Mouse (Mus musculus) forebrain, embryonic 13.5 days (tissue): Measurements from ENCODE around the gene Spata33. TPM values are rescaled to one million over a fixed set of nuclear protein-coding genes. Genes with fewer than 3 reads are reported as not detected.
"Not testable (repeated sequence)": the region's sequence is repeated elsewhere in the genome, so short reads cannot be mapped to it uniquely, and the experiment has no call there.

Experiments
- ATAC-seq: fragments of 200-750 bp; cut with Nextera tagmentation; 2 replicates; pipeline ENCODE4 v1.8.0; 2017
- H3K27ac ChIP-seq: fragments of 300-500 bp; sonication (generic); 2 replicates; pipeline ENCODE4 v1.5.1; 2015; ENCODE audit warnings: inconsistent platforms, mild to moderate bottlenecking, moderate library complexity
- H3K27me3 ChIP-seq: fragments of 300-500 bp; sonication (generic); 2 replicates; pipeline ENCODE4 v1.6.1; 2015; ENCODE audit warnings: mild to moderate bottlenecking, inconsistent platforms
- H3K36me3 ChIP-seq: fragments of 300-500 bp; sonication (generic); 2 replicates; pipeline ENCODE4 v1.6.1; 2015; ENCODE audit warnings: mild to moderate bottlenecking, inconsistent platforms; ENCODE audit not compliant: poor library complexity, severe bottlenecking
- H3K4me1 ChIP-seq: fragments of 300-500 bp; sonication (generic); 2 replicates; pipeline ENCODE4 v1.6.1; 2015; ENCODE audit warnings: inconsistent platforms
- H3K4me2 ChIP-seq: fragments of 300-500 bp; sonication (generic); 2 replicates; pipeline ENCODE4 v1.6.1; 2015; ENCODE audit warnings: inconsistent platforms, mild to moderate bottlenecking, moderate library complexity
- H3K4me3 ChIP-seq: fragments of 300-500 bp; sonication (generic); 2 replicates; pipeline ENCODE4 v1.5.1; 2015; ENCODE audit warnings: mild to moderate bottlenecking, inconsistent platforms
- H3K9ac ChIP-seq: fragments of 300-500 bp; sonication (generic); 2 replicates; pipeline ENCODE4 v1.6.1; 2015; ENCODE audit warnings: mild to moderate bottlenecking, inconsistent platforms
- H3K9me3 ChIP-seq: fragments of 300-500 bp; sonication (generic); replicated peaks from 2 replicates; pipeline ENCODE4 v1.6.1; 2016; ENCODE audit warnings: inconsistent platforms
- WGBS: fragments of 180-500 bp; shearing (Covaris S2); methylation state at CpG from one replicate; pipeline ENCODE4 v1.1.7; 2015; 5-methylcytosine and 5-hydroxymethylcytosine counted together
- polyA plus RNA-seq: library from polyadenylated mRNA; unstranded; fragments of >200 nt; fragmentation: Nextera tagmentation; extraction: Ambion mirVana; gene quantifications from 2 replicates; pipeline ENCODE4 v1.2.1, GENCODE M21; 2015

Spata33 gene
- 4.2 and 5.5 TPM in 2 replicates for polyA plus RNA-seq

DNA sequence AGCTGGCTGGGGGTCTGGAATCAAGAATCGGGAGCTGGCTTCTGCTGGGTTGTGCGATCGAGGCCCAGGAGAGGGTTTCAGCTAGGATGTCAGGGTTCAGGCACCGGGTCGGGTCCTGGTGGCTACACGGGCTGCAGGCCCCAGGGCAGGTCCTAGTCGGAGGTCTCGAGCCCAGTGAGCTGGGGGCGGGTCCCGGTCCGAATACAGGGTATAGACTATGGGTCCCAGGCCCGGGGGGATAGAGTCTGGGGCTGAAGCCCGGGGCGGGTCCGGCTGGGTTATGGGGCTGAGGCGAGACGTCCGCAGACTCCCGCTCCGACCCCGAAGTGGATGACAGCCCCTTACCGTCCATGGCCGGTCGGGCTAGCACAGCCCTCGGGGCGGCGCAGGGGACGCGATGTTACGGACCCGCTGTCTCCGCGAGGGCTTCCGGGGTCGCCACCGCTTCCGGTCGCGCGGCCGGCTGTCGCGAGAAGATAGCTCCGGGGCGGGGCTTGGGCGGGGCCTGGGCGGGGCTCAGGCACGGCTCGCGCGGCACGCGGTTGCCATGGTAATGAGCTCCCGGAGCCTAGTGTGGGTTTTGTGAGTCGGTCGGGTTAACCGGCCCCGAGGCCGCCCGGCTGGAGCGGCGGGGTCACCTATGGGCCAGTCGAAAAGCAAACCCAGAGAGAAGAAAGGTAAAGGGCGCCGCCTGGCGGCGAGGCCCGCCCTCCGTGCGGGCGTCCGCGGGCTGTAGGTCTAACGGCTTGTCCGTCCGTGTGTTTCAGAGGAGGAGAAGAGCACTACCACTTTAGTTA, at the start of gene Spata33, which contains the start of gene Chmp1a:
TSS of gene Spata33 (plus strand) at position 512 of the 797 bp plus-strand sequence.
TSS of gene Chmp1a (minus strand) at position 443 of the 797 bp plus-strand sequence.
- under 1% methylated on average over 76 of the region's 76 CpGs for WGBS
- peaks cover 23% of the 10 kb centered on the region for H3K4me1 ChIP-seq

DNA sequence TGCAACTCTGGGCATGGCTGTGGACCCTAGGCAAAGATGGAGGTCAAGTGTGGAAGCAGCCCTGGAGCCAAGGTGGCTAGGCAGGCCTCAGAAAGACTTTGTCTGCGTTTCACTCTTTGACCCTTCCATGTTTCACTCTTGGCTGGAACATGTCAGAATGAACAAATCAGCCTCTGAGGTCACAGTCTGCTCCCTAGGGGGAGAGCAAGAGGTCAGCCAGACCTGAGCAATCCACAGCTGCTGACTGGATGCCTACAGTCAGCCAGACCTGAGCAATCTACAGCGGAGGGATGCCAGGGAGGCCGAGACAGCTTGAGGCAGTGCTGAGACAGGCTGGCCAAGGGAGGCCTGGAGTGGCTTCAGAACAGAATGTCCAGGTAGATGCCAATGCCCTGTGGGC, 31.2 kb upstream of the Spata33 start:
- H3K4me3 ChIP-seq = no peak overlapping the region
- no peaks in the 10 kb centered on the region for H3K27me3 ChIP-seq
- WGBS = 82% methylated on average over 3 of the region's 3 CpGs
- H3K36me3 ChIP-seq = no peaks in the 10 kb centered on the region
- H3K9me3 ChIP-seq = peaks cover 20% of the 10 kb centered on the region
- no peak overlapping the region for H3K9ac ChIP-seq
- ATAC-seq = no peak
- H3K27ac ChIP-seq = no peak overlapping the region
- H3K4me2 ChIP-seq = no peak overlapping the region
- no peaks in the 10 kb centered on the region for H3K4me1 ChIP-seq

More for the DNA sequence above, at the start of gene Spata33, which contains the start of gene Chmp1a:
- Histone ChIP-seq H3K36me3 (peaks cover 29% of the 10 kb centered on the region), H3K9ac (peak within 1 kb of the TSS; percentile 97), H3K27me3 (no peaks in the 10 kb centered on the region), H3K9me3 (no peaks in the 10 kb centered on the region), H3K27ac (0 out of 2 replicates have a peak within 1 kb of the TSS, but pooled peaks have one; percentile 8), H3K4me2 (peak within 1 kb of the TSS; percentile 95), H3K4me3 (peak within 1 kb of the TSS; percentile 95)
- ATAC-seq = peak; percentile 95

DNA sequence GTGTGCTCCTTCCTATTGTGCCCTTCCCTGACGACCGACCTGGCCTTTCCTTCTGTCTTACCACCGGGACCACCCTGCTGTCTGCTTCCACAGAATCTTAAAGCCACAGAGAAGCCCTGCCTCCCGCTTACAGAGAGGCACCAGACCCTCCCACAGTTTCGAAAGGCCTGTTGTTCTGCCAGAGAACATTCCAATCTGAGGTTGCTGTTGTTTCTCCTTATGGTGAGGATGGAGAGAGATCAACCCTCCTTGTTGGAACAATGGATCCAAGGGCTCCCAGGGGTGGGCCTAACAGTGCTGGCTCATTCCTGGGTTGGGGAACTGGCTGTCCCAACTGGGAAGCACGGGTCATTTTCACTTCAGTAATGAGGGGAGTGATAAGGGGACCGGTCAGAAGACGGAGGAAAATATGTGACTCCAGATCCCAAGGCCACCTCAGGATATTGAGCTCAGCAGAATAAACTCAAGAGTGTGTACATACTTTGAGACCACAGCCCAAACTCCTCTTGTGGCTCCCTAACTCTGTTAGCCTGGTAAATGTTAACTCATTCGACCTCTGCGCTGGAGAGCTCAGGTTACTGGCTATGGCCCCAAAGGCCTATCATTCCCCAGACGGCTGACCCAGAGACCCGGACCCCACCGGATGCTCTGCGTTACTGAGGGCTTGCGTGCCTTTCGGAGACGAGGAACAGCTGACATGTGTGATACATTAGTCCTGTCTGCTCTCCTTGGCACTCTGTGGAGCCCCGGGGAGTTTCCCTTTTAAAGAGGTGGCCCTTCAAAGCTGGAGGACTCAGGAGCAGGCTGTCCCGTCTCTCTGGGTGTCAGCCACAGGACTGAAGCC, 26.8 kb upstream of the Spata33 start, which contains the start of gene Dpep1:
TSS of gene Dpep1 (plus strand) at position 677 of the 844 bp plus-strand sequence.
- Histone ChIP-seq H3K9me3 (no peaks in the 10 kb centered on the region), H3K4me1 (peaks cover 4% of the 10 kb centered on the region; the same call in 1 of the 2 replicates), H3K27ac (no peak within 1 kb of the TSS), H3K27me3 (no peaks in the 10 kb centered on the region), H3K4me2 (no peak within 1 kb of the TSS), H3K4me3 (no peak within 1 kb of the TSS), H3K9ac (no peak within 1 kb of the TSS), H3K36me3 (no peaks in the 10 kb centered on the region)
- 60% methylated on average over 19 of the region's 19 CpGs for WGBS
- no peak for ATAC-seq

DNA sequence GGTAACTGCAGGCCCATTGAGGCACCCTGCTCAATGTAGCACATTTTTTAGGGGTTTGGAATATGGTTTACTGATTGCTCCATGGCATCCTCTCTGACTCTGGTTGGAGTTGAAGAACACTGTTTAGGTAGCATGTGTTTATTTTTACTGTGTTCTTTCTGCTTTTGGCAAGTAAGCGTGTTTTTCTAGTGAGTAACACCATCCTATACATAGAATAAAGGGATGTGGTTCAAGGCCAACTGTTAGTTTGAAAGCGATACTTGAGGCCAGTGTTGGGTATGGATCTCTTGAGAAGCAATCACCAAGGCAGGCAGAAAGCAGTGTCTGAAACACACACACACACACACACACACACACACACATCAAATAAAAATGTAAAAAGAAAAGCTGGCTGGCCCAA, 24.6 kb upstream of the Spata33 start:
- Histone ChIP-seq H3K36me3 (no peaks in the 10 kb centered on the region), H3K27ac (no peak overlapping the region), H3K4me3 (no peak overlapping the region), H3K9me3 (no peaks in the 10 kb centered on the region), H3K4me2 (no peak overlapping the region), H3K9ac (no peak overlapping the region; the same call in 1 of the 2 replicates), H3K4me1 (peaks cover 4% of the 10 kb centered on the region; the same call in 1 of the 2 replicates), H3K27me3 (no peaks in the 10 kb centered on the region)
- WGBS = 78% methylated on average over 2 of the region's 2 CpGs
- no peak for ATAC-seq

DNA sequence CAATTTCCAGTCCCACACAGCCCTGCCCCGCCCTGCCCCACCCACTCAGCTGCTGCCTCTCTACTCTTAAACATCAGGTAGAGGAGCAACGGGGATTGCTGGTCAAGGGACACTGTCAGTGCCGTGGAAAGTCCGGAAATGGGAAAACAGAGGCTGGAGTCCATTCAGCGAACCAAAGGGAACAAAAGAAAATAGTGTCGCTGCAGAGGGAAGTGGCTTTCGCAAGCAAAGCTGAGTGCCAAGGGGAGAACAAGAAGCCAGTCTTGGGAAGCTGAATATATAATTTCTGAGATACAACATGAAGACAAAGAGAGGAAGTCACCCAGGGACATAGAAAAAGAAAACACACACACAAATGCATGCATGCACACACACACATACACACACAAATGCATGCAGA, 23.8 kb upstream of the Spata33 start:
- H3K27me3 ChIP-seq = no peaks in the 10 kb centered on the region
- H3K4me3 ChIP-seq = no peak overlapping the region
- peaks cover 4% of the 10 kb centered on the region; the same call in 1 of the 2 replicates for H3K4me1 ChIP-seq
- H3K36me3 ChIP-seq = no peaks in the 10 kb centered on the region
- H3K27ac ChIP-seq = no peak overlapping the region
- no peak overlapping the region for H3K4me2 ChIP-seq
- WGBS = 76% methylated on average over 7 of the region's 7 CpGs
- H3K9ac ChIP-seq = no peak overlapping the region
- H3K9me3 ChIP-seq = no peaks in the 10 kb centered on the region
- ATAC-seq = no peak

DNA sequence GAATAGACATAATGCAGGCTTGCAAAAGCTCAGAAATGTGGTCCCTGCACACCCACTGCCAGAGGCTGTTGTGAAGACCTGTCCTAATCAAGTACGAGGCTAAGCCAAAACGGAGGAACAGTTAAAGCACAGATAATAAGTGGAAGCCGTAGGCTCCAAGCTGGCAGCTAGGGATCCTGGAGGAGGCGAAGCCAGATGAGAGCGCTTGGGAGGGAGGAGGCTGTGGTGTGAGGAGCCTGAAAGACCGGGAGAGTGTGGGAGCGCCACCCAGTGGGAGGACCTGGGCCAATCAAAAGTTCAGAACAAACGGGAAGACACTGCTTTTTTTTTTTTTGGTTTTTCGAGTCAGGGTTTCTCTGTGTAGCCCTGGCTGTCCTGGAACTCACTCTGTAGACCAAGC, 22.0 kb upstream of the Spata33 start:
- WGBS = 4% methylated on average over 9 of the region's 9 CpGs
- Histone ChIP-seq H3K4me3 (no peak overlapping the region), H3K36me3 (no peaks in the 10 kb centered on the region), H3K27ac (no peak overlapping the region), H3K9me3 (no peaks in the 10 kb centered on the region), H3K27me3 (no peaks in the 10 kb centered on the region), H3K4me1 (peaks cover 4% of the 10 kb centered on the region; the same call in 1 of the 2 replicates), H3K4me2 (peak overlapping the region; percentile 20; the same call in 1 of the 2 replicates), H3K9ac (no peak overlapping the region)
- ATAC-seq = peak; percentile 30; the same call in 1 of the 2 replicates

DNA sequence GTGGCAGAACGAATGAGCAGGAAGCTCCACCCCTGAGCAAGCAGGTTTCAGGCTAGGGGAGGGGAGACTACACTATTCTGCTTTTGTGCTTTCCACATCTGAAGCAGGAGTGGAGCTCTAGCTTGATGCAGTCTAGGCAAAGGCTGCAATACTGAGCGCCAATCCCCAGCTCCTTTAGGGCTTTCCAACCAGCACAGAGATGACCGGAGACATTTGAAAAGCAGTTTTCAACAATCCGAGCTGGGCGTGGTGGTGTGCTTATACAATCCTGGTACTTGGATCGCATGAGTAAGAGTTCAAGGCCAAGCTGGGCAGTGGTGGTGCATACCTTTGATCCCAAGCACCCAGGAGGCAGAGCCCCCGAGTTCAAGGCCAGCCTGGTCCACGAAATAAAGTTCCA, 20.7 kb upstream of the Spata33 start:
- H3K27ac ChIP-seq = no peak overlapping the region
- ATAC-seq = no peak
- no peak overlapping the region for H3K4me2 ChIP-seq
- WGBS = 65% methylated on average over 8 of the region's 8 CpGs
- peaks cover 4% of the 10 kb centered on the region; the same call in 1 of the 2 replicates for H3K4me1 ChIP-seq
- H3K27me3 ChIP-seq = no peaks in the 10 kb centered on the region
- H3K9ac ChIP-seq = no peak overlapping the region
- H3K36me3 ChIP-seq = no peaks in the 10 kb centered on the region
- H3K9me3 ChIP-seq = no peaks in the 10 kb centered on the region
- H3K4me3 ChIP-seq = no peak overlapping the region

DNA sequence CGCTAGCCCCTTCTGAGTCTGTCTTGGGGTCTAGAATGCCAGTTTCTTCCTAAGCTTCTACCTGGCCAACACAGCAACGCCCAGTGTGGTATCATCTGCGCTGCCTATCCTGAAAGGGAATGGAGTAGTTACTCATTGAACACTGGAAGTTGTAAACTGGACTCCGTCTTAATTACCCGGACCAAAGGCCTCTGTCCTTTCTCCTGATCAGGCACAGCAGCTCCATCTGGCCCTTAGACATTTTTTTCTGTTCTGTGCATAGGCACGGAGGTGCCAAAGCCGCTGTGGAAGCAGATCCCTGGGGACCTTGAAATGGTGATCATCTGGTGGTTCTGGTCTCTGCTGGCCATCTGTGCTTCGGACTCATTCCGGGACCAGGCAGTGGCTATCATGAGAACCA, 18.9 kb upstream of the Spata33 start:
- no peak overlapping the region for H3K27ac ChIP-seq
- 90% methylated on average over 9 of the region's 9 CpGs for WGBS
- no peak overlapping the region for H3K9ac ChIP-seq
- H3K4me1 ChIP-seq = peaks cover 4% of the 10 kb centered on the region; the same call in 1 of the 2 replicates
- H3K36me3 ChIP-seq = no peaks in the 10 kb centered on the region
- no peak overlapping the region for H3K4me2 ChIP-seq
- no peak for ATAC-seq
- no peaks in the 10 kb centered on the region for H3K9me3 ChIP-seq
- no peaks in the 10 kb centered on the region for H3K27me3 ChIP-seq
- no peak overlapping the region for H3K4me3 ChIP-seq

DNA sequence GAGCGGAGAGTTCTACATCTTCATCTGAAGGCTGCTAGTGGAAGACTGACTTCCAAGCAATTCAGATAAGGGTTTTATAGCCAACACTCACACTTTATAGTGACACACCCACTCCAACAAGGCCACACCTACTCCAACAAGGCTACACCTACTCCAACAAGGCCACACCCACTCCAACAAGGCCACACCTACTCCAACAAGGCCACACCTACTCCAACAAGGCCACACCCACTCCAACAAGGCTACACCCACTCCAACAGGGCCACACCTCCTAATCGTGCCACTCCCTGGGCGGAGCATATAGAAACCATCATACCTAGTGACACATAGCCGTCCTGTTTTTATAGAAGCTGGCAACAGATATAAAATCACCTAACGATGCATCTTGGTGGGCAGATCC, 15.6 kb upstream of the Spata33 start:
- WGBS = 73% methylated on average over 5 of the region's 5 CpGs
- not testable (repeated sequence) for ATAC-seq, H3K9ac ChIP-seq, H3K27ac ChIP-seq, H3K4me1 ChIP-seq, H3K4me2 ChIP-seq, H3K4me3 ChIP-seq, H3K9me3 ChIP-seq, H3K27me3 ChIP-seq, H3K36me3 ChIP-seq

DNA sequence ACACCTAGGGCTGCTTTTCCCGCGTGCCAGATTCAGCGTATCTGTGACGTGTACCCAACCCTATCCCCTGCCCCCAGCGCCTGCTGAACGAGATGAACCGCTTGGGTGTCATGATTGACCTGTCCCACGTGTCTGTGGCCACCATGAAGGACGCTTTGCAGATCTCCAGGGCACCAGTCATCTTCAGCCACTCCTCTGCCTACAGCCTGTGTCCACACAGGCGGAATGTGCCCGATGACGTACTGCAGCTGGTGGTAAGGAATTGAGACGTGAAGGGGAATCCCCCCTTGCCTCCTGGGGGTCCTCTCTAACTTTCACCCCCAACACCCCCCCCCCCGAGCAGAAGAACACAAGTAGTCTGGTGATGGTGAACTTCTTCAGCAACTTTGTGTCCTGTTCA, 12.8 kb upstream of the Spata33 start:
- H3K4me2 ChIP-seq = no peak overlapping the region
- 80% methylated on average over 14 of the region's 14 CpGs for WGBS
- no peaks in the 10 kb centered on the region for H3K4me1 ChIP-seq
- H3K9ac ChIP-seq = no peak overlapping the region
- H3K27ac ChIP-seq = no peak overlapping the region
- no peak for ATAC-seq
- H3K27me3 ChIP-seq = peaks cover 3% of the 10 kb centered on the region; the same call in 1 of the 2 replicates
- H3K9me3 ChIP-seq = no peaks in the 10 kb centered on the region
- H3K36me3 ChIP-seq = peaks cover 14% of the 10 kb centered on the region
- H3K4me3 ChIP-seq = no peak overlapping the region

DNA sequence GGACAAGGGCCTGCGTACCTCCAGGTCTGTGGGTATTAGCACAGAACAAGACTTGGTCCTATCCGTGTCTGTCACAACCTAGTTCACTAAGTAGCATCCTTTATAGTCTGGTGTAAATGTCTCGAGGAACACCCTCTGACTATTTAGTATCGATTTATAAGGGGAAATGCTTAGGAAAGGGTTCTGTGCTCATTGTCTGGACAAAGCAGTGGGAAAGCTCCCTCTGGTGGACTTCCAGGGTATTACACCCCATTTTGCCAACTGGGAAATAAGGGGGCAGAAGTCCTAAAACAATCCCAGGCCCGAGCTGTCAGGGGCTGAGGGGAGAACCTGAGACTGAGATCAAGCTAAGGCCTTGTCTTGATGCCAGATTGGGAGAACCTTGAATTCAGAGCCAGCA, 10.3 kb upstream of the Spata33 start:
- Histone ChIP-seq H3K27ac (no peak overlapping the region), H3K9me3 (no peaks in the 10 kb centered on the region), H3K4me1 (no peaks in the 10 kb centered on the region), H3K4me3 (no peak overlapping the region), H3K27me3 (peaks cover 3% of the 10 kb centered on the region; the same call in 1 of the 2 replicates), H3K4me2 (no peak overlapping the region), H3K36me3 (peaks cover 35% of the 10 kb centered on the region), H3K9ac (no peak overlapping the region)
- peak; percentile 24; the same call in 1 of the 2 replicates for ATAC-seq
- WGBS = 24% methylated on average over 5 of the region's 5 CpGs

DNA sequence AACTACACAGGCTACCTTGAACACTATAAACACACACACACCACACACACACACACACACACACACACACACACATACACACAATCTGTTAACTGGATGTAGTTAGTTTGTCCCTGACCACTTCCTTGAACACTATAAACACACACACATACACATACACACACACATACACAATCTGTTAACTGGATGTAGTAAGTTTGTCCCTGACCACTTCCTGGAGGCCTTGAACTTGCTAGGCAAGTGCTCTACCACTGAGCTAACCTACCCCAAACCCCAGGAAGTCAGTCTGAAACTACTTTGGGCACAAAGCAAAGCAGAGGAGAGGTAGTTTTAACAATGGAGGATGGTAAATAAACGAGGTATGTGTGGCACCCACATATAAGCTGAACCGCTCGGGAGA, 9.1 kb upstream of the Spata33 start:
- Histone ChIP-seq H3K36me3 (peaks cover 48% of the 10 kb centered on the region), H3K9me3 (no peaks in the 10 kb centered on the region), H3K9ac (no peak overlapping the region), H3K27ac (no peak overlapping the region), H3K27me3 (peaks cover 3% of the 10 kb centered on the region; the same call in 1 of the 2 replicates), H3K4me2 (no peak overlapping the region), H3K4me1 (no peaks in the 10 kb centered on the region), H3K4me3 (no peak overlapping the region)
- ATAC-seq = no peak
- WGBS = 92% methylated on average over 3 of the region's 3 CpGs
